Mouse (Mus musculus): ENCODE data around the gene Large2.

The Large2 gene

GRCm38 (mm10) chr2:92390206-92390930, 15.7 kb upstream of the Large2 start:
- DNase-seq (ENCODE audit: extremely low spot score, low spot score): no peak

- DNase-seq (ENCODE audit: extremely low spot score, low spot score): no peak
These were observed 15.0 kb upstream of the Large2 start for GRCm38 (mm10) chr2:92389645-92390044.

- DNase-seq (ENCODE audit: extremely low spot score, low spot score): peak; percentile 96
These were observed 14.4 kb upstream of the Large2 start for GRCm38 (mm10) chr2:92388891-92389641.

GRCm38 (mm10) chr2:92388081-92388517, 13.4 kb upstream of the Large2 start:
- no peak for DNase-seq (ENCODE audit: extremely low spot score, low spot score)

GRCm38 (mm10) chr2:92387646-92388045, 13.0 kb upstream of the Large2 start:
- no peak for DNase-seq (ENCODE audit: extremely low spot score, low spot score)

GRCm38 (mm10) chr2:92386821-92387570, 12.3 kb upstream of the Large2 start:
- no peak for DNase-seq (ENCODE audit: extremely low spot score, low spot score)

- no peak for DNase-seq (ENCODE audit: extremely low spot score, low spot score)
These were observed 10.7 kb upstream of the Large2 start for GRCm38 (mm10) chr2:92385113-92386051.

GRCm38 (mm10) chr2:92384101-92384500, 9.4 kb upstream of the Large2 start:
- no peak for DNase-seq (ENCODE audit: extremely low spot score, low spot score)

- no peak for DNase-seq (ENCODE audit: extremely low spot score, low spot score)
These were observed 8.1 kb upstream of the Large2 start for GRCm38 (mm10) chr2:92382759-92383158.

GRCm38 (mm10) chr2:92381901-92382588, 7.4 kb upstream of the Large2 start, which contains the start of gene 1700029I15Rik:
Gene 1700029I15Rik, plus strand, starts transcription at chr2:92382538.
- DNase-seq (ENCODE audit: extremely low spot score, low spot score): no peak

GRCm38 (mm10) chr2:92381161-92381560, 6.5 kb upstream of the Large2 start:
- no peak for DNase-seq (ENCODE audit: extremely low spot score, low spot score)

- no peak for DNase-seq (ENCODE audit: extremely low spot score, low spot score)
These were observed 5.9 kb upstream of the Large2 start for GRCm38 (mm10) chr2:92380495-92381050.

GRCm38 (mm10) chr2:92379783-92380494, 5.3 kb upstream of the Large2 start:
- no peak for DNase-seq (ENCODE audit: extremely low spot score, low spot score)

- DNase-seq (ENCODE audit: extremely low spot score, low spot score): no peak
These were observed 2.7 kb upstream of the Large2 start for GRCm38 (mm10) chr2:92377320-92377719.

GRCm38 (mm10) chr2:92376300-92376699, 1.6 kb upstream of the Large2 start:
- no peak for DNase-seq (ENCODE audit: extremely low spot score, low spot score)

GRCm38 (mm10) chr2:92375788-92376187, 1.1 kb upstream of the Large2 start:
- DNase-seq (ENCODE audit: extremely low spot score, low spot score): no peak

- peak; percentile 93 for DNase-seq (ENCODE audit: extremely low spot score, low spot score)
These were observed 492 bp upstream of the Large2 start for GRCm38 (mm10) chr2:92375099-92375623.

- no peak for DNase-seq (ENCODE audit: extremely low spot score, low spot score)
These were observed 1.2 kb downstream of the Large2 start for GRCm38 (mm10) chr2:92373437-92373813.
